Mouse (Mus musculus) cerebellum, postnatal 36 days (tissue): ENCODE results near the gene Gm49661.

Source experiments
- DNase-seq, 2 experiments: peaks; one replicate each; pipeline ENCODE4 v3.0.0; 2021 to 2022; ENCODE audit warnings: mixed read lengths in 2 of 2

Gm49661 gene

DNA sequence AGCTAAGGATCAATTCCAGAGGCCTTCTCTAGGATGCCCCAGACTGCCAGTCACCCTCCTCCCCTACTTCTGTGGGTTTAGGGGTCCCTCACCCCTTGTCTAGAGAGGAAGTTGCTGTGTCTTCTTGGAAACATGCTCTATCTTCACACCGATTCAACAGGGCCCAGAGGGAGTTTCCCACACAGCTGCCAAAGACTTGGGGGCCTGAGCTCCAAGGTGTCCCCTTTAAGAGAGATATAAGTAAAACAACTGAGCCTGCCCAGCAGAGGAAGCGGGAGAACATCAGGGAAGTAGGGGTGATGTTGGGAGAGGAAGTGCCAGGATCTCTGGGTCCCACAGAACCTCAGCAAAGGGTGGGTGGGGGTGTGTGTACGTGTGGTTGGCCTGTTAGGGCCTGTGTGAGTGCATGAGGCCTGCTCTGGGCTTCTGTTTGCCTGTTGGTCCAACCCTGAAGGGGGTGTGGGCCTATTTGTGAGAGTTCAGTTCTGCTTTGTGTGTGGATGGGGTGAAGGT is 13.3 kb upstream of the Gm49661 start:
- DNase-seq = no peak

DNA sequence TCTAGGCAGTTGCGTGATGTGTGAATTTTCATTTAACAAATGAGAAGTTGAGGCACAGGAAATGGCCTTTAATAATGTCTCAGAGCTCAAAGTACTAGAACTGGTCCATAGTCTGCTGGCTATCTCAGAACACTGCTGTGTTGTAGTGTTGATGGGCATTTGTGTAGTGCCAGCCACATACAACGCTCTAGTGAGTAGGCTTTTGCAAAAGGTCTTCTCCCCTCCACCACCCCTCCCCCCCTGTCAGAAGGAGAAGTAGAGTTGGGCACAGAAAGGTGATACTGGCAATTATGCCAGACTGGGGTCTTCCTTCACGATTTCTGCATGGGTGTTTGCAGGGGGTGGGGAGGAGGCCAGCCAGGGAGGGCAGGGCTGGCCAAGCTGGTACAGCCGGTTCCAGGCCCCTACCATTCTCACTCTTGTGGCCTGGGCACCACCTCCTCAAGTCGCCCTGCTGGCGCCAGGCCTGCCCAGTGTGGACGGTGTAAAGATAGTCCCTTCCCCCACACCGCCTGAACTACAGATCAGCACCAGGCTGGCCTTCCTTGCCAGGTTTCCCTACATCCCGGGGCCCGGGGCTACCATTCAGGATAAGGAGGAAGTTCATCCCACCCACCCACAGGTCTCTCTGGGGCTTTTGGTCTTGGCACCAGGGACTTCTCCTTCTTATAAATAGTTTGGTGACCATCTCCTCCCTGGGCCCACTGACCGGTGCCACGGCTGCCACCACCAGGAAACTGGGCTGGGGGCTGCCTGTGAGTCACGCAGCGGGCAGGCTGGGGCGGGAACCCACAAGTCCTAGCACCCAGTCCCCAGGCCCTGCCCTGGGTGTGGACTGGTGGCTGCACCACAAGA is 12.6 kb upstream of the Gm49661 start:
- DNase-seq = no peak

DNA sequence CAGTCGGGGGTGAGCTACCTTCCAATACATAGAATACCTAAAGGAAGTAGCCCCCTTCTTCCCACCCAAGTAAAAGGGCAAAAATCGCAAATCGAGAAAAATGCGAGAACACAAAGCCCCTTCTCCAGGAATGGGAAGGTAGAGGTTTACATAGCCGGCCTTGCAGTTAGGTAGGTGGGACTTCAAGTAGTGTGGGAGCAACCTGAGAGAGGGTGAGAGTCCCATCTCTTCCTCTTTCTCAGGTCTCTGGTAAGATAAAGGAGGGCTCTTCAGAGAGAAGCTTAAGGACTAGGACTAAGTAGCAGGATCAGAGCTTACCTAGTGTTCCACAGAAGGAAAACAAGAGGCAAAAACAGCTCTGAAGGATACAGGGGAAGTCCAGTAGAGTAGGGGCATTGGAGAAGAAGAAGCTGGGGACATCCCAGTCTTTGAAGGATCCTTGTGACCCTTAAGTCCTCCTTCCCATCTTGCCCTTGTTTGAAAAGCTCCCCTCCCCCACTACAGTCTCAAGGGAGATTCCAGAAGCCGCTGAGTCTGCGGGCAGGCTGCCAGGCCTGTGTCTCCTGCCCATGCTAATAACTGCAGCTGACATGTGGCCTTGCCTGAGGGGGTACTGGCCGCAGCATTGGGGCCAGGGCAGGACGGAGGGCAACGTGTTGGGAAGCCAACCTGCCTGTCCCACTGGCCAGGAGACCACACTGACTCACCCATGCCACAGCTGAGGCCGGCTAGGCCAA is 11.6 kb upstream of the Gm49661 start:
- DNase-seq = peak; percentile 50 to 53

- DNase-seq = peak; percentile 85 to 88
These were observed 10.6 kb upstream of the Gm49661 start for GRCm38 (mm10) chr8:84979599-84980421.

- DNase-seq = peak; percentile 84 to 87
These were observed 9.2 kb upstream of the Gm49661 start, which contains the start of gene Junb for GRCm38 (mm10) chr8:84978248-84978940. Gene Junb, minus strand, starts transcription at chr8:84978718.

GRCm38 (mm10) chr8:84977435-84978247 is 8.4 kb upstream of the Gm49661 start:
- peak; percentile 47 to 50 for DNase-seq

- DNase-seq = no peak
These were observed 7.7 kb upstream of the Gm49661 start for GRCm38 (mm10) chr8:84976763-84977434.

GRCm38 (mm10) chr8:84976031-84976762 is 7.0 kb upstream of the Gm49661 start:
- DNase-seq = peak; percentile 92 to 93

DNA sequence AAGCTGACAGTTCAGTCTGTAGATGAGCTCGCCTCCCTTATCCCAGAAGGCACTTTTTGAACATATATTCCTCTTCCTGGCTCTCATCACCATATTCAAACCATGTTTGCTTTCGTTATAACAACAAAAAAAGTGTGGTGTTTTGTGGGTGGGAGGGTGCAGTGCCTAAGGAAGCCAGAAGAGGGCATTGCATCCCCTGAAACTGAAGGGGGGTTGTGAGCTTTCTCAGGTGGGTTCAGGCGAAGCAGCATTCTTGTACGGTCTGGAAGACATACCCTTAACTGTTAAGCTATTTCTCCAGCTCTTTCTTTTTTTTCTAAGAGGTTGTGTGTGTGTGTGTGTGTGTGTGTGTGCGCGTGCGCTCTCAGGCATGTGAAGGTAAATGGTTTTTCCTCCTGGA is 6.2 kb upstream of the Gm49661 start:
- peak; percentile 49 to 51 for DNase-seq

- DNase-seq = no peak
These were observed 5.4 kb upstream of the Gm49661 start for GRCm38 (mm10) chr8:84974543-84975142.

DNA sequence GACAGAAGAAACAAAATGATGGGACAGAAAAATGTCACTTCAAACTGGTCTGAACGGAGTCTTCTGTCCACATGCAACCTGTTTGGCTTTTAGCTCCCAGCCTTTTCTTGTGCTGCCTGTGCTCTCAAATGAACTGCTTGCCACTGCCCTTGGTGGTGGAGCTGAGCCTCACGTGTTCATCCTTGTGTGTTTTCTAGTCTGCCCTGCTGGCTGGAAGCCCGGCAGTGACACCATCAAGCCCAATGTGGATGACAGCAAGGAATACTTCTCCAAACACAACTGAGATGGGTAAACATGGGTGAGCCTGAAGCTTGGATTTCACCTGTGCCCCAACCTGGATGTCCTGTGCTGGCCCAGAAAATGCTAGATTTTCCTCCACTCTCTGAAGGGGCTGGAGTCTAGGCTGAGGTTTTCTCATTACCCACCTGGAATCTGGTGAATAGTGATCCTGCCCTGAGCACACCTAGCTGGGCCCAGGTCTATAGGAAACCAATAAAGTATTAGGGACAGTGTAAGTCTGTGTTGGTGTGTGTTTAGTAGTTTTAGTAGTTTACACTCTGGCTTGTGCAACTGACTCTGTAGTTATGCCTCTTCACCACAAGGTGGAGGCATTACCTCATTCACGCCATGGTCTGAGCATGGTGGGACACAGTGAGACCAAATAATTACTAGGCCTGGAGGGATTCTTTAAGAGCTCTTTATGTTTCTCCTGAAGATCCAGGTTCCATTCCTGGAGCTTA is 4.7 kb upstream of the Gm49661 start:
- peak in 1 of 2 experiments; percentile 55 for DNase-seq

- no peak for DNase-seq
These were observed 3.8 kb upstream of the Gm49661 start for GRCm38 (mm10) chr8:84973079-84973478.

GRCm38 (mm10) chr8:84970913-84971312 is 1.7 kb upstream of the Gm49661 start:
- no peak for DNase-seq

GRCm38 (mm10) chr8:84970135-84970790 is 1.0 kb upstream of the Gm49661 start:
- no peak for DNase-seq

- no peak for DNase-seq
These were observed 583 bp downstream of the Gm49661 start for GRCm38 (mm10) chr8:84968650-84969049.

- no peak for DNase-seq
These were observed 1.5 kb downstream of the Gm49661 start for GRCm38 (mm10) chr8:84967532-84968304.

GRCm38 (mm10) chr8:84966603-84967002 is 2.6 kb downstream of the Gm49661 start:
- DNase-seq = no peak
